Mouse (Mus musculus) megakaryocyte progenitor cell, adult 5-6 weeks (primary cell): ENCODE data around the gene Btg2. TPM values are rescaled to one million over a fixed set of nuclear protein-coding genes. Genes with fewer than 3 reads are reported as not detected.

Experiments
- ATAC-seq: replicated peaks from 2 replicates; pipeline ENCODE4 v1.8.0; 2016; ENCODE audit warnings: mild to moderate bottlenecking, moderate TSS enrichment, inconsistent platforms; ENCODE audit not compliant: poor library complexity
- total RNA-seq, 2 experiments: library from RNA; stranded (forward) in 1 of 2; stranded (reverse) in 1 of 2; fragments of 157-497, 149-512 nt in 1 of 2; fragments of 200-1000 nt in 1 of 2; gene quantifications; 2 replicates each; pipeline versions ENCODE4 v1.2.3 to v1.2.4; 2015 to 2017

The Btg2 gene
- total RNA-seq (2015) (14.2 and 22.2 TPM in 2 replicates), total RNA-seq (2017) (38.7 and 47.8 TPM in 2 replicates)

- ATAC-seq: peak; percentile 77
Measured at GRCm38 (mm10) chr1:134078802-134079476, at the start of gene Btg2. Gene Btg2 (minus strand): TSS chr1:134079120.

- ATAC-seq: peak; percentile 63
Measured at GRCm38 (mm10) chr1:134122195-134122594, 43.3 kb upstream of the Btg2 start.

GRCm38 (mm10) chr1:134120179-134120578 is 41.3 kb upstream of the Btg2 start:
- ATAC-seq: peak; percentile 87

GRCm38 (mm10) chr1:134117110-134117509 is 38.2 kb upstream of the Btg2 start:
- ATAC-seq: no peak

- ATAC-seq: no peak
Measured at GRCm38 (mm10) chr1:134115424-134115823, 36.5 kb upstream of the Btg2 start.

GRCm38 (mm10) chr1:134114730-134115129 is 35.8 kb upstream of the Btg2 start:
- ATAC-seq: no peak

- no peak for ATAC-seq
Measured at GRCm38 (mm10) chr1:134114018-134114417, 35.1 kb upstream of the Btg2 start.

GRCm38 (mm10) chr1:134113560-134113959 is 34.6 kb upstream of the Btg2 start:
- no peak for ATAC-seq

GRCm38 (mm10) chr1:134110979-134111378 is 32.1 kb upstream of the Btg2 start, which contains the start of gene Chit1:
Gene Chit1 (plus strand): TSS chr1:134111242.
- peak; percentile 88 for ATAC-seq

- peak; percentile 59 for ATAC-seq
Measured at GRCm38 (mm10) chr1:134110449-134110848, 31.5 kb upstream of the Btg2 start.

GRCm38 (mm10) chr1:134110015-134110414 is 31.1 kb upstream of the Btg2 start:
- no peak for ATAC-seq

- ATAC-seq: no peak
Measured at GRCm38 (mm10) chr1:134107777-134108176, 28.9 kb upstream of the Btg2 start.

GRCm38 (mm10) chr1:134106719-134107118 is 27.8 kb upstream of the Btg2 start:
- ATAC-seq: peak; percentile 64

- ATAC-seq: no peak
Measured at GRCm38 (mm10) chr1:134105764-134106430, 27.0 kb upstream of the Btg2 start.

- peak; percentile 69 for ATAC-seq
Measured at GRCm38 (mm10) chr1:134105043-134105763, 26.3 kb upstream of the Btg2 start.

- ATAC-seq: no peak
Measured at GRCm38 (mm10) chr1:134103861-134104260, 24.9 kb upstream of the Btg2 start.

GRCm38 (mm10) chr1:134101593-134101992 is 22.7 kb upstream of the Btg2 start:
- ATAC-seq: no peak

- no peak for ATAC-seq
Measured at GRCm38 (mm10) chr1:134100928-134101327, 22.0 kb upstream of the Btg2 start.

- no peak for ATAC-seq
Measured at GRCm38 (mm10) chr1:134100401-134100800, 21.5 kb upstream of the Btg2 start.

GRCm38 (mm10) chr1:134099516-134100235 is 20.8 kb upstream of the Btg2 start:
- peak; percentile 20 for ATAC-seq
